Mouse (Mus musculus) lung, postnatal 0 days (tissue): Measurements from ENCODE around the gene Tbx15.

ENCODE experiments used
- CTCF ChIP-seq: IDR thresholded peaks from 2 replicates; pipeline ENCODE4 v1.5.1; 2016; ENCODE audit warnings: antibody characterized with exemption, mild to moderate bottlenecking
- EP300 ChIP-seq: IDR thresholded peaks from 2 replicates; pipeline ENCODE4 v1.6.1; 2016; ENCODE audit warnings: antibody characterized with exemption, mild to moderate bottlenecking, control low read depth

DNA sequence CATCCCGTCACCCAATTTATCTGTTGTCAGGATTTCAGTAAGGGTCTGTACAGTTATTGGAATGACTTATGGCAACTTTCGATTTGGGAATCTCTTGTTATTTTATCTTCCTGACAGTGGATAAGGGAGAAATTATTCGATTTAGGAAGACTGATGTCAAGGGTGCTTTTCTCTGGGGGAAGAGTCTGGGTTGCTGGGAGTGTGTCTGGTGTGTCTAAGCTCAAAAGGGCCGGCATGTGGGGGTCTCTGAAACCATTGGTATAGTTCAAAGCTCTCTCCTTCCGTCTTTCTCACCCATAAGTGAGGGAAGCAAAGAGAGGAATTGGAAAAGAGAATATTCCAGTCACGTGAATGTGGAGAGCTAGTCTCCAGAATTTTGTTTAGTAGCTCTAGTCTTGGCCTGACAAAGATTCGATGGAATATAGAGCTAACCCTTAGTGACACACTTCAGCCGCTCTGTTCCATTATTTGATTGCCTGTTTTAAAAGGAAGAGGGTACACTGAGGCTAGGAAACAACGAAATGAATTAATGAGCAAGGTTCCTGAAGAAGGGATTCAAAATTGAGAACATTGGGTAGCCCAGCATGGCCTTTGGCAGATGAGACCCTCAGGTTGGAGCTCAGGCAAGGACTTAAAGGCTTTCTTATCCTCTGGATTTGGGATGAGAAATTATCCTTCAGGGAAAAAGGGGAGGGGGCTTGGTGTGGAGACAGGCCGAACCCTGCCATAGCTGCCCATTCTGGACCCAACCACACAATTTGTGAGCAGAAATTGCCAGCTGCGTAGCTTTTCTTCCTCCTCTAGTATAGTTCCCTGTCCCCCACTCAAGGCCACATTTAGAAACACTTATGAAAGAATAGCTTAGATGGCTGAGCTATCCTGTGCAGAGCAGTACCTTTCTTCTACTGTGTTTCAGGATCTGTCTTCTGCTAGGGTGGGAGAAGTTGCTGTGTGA is 15.5 kb downstream of the Tbx15 start:
- TF ChIP-seq CTCF, result no peak
- TF ChIP-seq EP300, result no peak
